Mouse (Mus musculus) left cerebral cortex, postnatal 14 days (tissue): ENCODE measurements around the gene Rgs6. TPM values are rescaled to one million over a fixed set of nuclear protein-coding genes. Genes with fewer than 3 reads are reported as not detected.

Experiments used
- DNase-seq, 2 experiments: peaks; one replicate each; pipeline ENCODE4 v3.0.0; 2021 to 2022; ENCODE audit warnings: low spot score in 2 of 2, mixed read lengths in 1 of 2
- intact Hi-C: fragments of 180-260 bp; cut with DNase I; formaldehyde crosslinking; loops from one replicate; pipeline ENCODE4 v1.15.1; 2025
- total RNA-seq, 2 experiments: library from RNA; stranded (reverse); gene quantifications; 2 replicates each; pipeline ENCODE4 v1.2.3; 2021

The Rgs6 gene
- total RNA-seq, 2 experiments from 2014 or later, result 83.3 to 119 TPM

- intact Hi-C loops, result no loop called here
- DNase-seq, result no peak
Measured at GRCm38 (mm10) chr12:83000033-83000570, 412.0 kb downstream of the Rgs6 start.

DNA sequence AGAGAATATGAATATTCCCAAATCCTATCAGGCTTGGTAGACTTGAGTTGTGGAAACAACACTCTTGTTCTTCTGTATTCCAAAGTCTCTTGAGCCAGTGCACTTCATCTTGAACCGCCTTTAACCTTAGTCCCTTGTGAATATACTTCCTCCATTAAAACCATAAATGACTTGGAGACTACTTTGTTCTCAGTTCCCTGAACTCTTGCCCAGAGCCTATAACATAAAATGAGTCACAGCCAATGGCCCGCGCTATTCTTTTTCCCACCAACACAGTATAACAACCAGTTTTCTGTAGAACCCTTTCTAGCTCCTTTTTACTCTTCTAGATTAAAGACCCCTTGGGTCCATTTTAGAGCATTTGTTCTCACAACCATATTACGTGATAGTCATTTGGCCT is 412.9 kb downstream of the Rgs6 start:
- DNase-seq, result no peak
- intact Hi-C loops, result no loop called here

- peak in 1 of 2 experiments; percentile 24 for DNase-seq
- intact Hi-C loops, result no loop called here
Measured at GRCm38 (mm10) chr12:83004014-83004682, 416.1 kb downstream of the Rgs6 start.

DNA sequence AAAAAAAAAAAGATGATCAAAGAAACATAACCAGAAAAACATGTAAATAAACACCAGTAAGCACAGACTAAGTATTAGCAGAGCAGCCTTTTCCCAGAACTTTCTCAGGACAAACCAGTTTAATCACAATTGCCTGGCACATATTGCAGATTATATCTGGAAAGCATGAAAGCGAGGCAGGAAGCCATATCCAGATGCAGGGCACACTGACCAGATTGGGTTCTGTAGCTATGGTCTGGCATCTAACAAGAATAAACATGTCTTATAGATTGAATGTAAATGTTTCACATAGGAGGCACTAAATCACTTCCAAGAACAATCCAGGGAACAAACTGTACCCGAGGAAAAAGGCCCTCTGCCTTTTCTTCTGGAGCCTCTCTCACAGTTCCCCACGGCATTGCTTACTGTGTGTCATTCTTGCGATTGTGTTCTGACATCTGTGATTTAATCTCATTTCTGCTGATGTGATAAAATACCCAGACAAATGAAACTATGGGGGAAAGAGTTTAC is 423.0 kb downstream of the Rgs6 start:
- intact Hi-C loops, result loop anchor here (10.0 kb wide), 1 partner anchor 396 kb away; no protein-coding TSS in a partner anchor
- DNase-seq, result no peak

DNA sequence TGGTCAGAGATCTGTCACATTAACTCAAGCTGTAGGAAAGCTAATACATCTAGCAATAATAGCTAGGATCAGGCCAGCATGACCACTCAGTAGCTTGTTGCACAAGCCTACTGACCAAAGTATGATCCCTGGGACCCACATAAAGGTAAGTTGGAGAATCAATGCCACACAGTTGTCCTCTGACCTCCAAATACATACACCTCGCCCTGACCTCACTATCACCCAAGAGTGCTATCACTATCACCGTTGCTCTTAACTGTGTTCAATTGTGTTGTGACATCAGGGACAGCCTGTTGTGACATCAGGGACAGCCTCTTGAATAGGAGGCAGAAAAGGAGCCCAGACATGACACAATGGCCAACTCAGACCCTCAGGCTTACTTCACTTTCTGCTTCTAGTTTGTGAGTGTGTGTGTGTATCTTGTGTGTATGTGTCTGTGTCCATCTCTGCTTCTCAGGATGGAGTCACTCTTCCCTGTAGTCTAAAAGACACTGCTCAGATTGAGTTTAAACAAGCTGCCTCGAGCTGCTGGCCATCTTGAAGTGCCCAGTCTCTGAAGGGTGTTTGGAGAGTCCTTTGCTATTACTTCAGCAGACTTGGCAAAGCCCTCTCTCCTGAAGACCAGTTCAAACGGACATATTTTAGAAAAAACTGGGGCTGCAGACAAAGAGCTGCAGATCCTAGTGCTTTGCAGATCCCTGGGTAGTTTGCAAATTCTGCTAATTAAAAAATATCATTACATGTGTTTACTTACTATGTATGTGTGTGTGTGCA is 426.0 kb downstream of the Rgs6 start:
- intact Hi-C loops, result loop anchor here (10.0 kb wide), 1 partner anchor 399 kb away; no protein-coding TSS in a partner anchor

GRCm38 (mm10) chr12:83014848-83015247 is 426.8 kb downstream of the Rgs6 start:
- no peak for DNase-seq

More for the DNA sequence above, 426.0 kb downstream of the Rgs6 start:
- no peak for DNase-seq

GRCm38 (mm10) chr12:83015366-83015765 is 427.3 kb downstream of the Rgs6 start:
- intact Hi-C loops, result loop anchor here (10.0 kb wide), 1 partner anchor 401 kb away; no protein-coding TSS in a partner anchor
- no peak for DNase-seq

More at GRCm38 (mm10) chr12:83014848-83015247, 426.8 kb downstream of the Rgs6 start:
- intact Hi-C loops, result loop anchor here (10.0 kb wide), 1 partner anchor 400 kb away; no protein-coding TSS in a partner anchor

GRCm38 (mm10) chr12:83016486-83016885 is 428.4 kb downstream of the Rgs6 start:
- intact Hi-C loops, result loop anchor here (2.0 to 10.0 kb wide), 2 partner anchors 402 to 520 kb away; no protein-coding TSS in a partner anchor
- no peak for DNase-seq

DNA sequence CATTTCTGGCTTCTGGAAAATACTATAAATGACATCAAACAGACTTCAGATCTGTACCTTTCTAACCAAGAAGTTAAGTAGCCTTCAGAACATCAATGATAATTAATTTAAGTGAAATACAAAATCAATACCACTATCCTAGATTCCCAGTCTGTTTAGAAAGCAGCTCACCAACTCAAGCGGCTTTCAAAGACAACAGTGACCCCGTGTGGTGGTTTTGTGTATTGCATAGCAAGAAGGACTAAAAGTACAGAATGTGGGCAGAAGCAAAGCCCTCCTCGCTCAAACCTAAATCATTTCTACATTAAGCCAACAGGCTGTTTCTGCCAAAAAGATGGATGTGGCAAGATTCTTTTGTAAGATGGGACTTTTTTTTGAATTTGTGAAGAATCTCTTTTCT is 429.9 kb downstream of the Rgs6 start:
- peak; percentile 91 to 97 for DNase-seq
- intact Hi-C loops, result loop anchor here (10.0 kb wide), 1 partner anchor 403 kb away; no protein-coding TSS in a partner anchor

DNA sequence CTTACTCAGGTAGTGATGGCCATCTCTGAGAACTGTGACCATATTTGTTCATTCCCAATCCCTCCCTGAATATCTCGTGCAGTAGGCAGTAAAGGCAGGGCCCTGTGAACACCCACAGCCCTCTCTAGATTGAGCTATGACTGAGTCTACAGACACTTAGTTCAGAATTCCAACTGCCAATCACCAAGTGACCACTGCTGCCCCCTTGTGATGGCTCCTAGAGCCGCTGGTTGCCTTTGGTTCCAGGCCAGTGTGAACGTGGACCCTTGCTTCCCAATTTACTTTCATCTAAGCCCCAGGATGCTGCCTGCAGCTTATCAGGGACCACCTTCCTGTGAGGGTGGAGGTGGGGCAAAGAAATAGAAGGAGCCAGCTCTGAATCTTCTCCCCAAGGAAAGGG is 438.9 kb downstream of the Rgs6 start:
- intact Hi-C loops, result no loop called here
- DNase-seq, result no peak

GRCm38 (mm10) chr12:83033171-83033835 is 445.2 kb downstream of the Rgs6 start:
- DNase-seq, result no peak
- intact Hi-C loops, result no loop called here

- intact Hi-C loops, result no loop called here
Measured at GRCm38 (mm10) chr12:83034859-83035569, 446.9 kb downstream of the Rgs6 start.

DNA sequence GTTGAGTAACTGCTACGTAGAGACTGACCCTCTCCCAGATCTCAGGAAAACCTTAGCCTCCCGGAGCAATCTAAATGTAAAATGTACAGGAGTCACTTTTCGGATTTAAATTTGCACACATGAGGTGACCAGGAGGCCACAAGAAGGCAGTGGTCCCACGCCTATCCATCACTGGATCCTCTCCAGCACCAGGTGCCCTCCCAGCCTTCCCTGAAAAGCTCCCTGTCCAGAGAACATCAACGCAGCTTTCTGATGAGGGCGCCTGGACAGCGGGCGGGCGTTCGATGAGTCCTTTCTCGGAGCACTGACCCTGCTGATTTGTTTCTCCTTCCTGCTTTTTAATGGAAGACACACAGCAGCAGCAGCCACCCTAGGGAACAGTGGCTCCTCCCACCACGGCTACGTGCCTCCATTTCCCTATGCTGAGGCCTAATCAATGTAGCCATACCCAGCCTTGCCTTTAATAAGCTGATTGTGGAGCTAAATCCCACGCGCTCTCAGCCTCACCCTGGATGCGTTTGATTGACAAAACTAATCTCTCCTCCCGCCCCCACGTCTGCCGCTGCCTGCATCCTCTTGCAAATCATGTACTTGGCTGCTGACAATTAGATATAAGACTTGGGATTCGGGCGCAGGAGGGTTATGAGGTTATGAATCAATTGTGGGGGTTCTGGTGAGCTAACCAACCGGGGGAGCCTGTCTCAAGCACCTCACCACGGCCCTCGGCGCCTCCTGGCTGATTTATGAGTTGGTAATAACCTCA is 449.9 kb downstream of the Rgs6 start:
- intact Hi-C loops, result no loop called here
- DNase-seq, result peak; percentile 71 to 73

More at GRCm38 (mm10) chr12:83034859-83035569, 446.9 kb downstream of the Rgs6 start:
- no peak for DNase-seq

- intact Hi-C loops, result no loop called here
- no peak for DNase-seq
Measured at GRCm38 (mm10) chr12:83038779-83039178, 450.7 kb downstream of the Rgs6 start.

- DNase-seq, result peak; percentile 35 to 56
- intact Hi-C loops, result no loop called here
Measured at GRCm38 (mm10) chr12:83039859-83040258, 451.8 kb downstream of the Rgs6 start.

DNA sequence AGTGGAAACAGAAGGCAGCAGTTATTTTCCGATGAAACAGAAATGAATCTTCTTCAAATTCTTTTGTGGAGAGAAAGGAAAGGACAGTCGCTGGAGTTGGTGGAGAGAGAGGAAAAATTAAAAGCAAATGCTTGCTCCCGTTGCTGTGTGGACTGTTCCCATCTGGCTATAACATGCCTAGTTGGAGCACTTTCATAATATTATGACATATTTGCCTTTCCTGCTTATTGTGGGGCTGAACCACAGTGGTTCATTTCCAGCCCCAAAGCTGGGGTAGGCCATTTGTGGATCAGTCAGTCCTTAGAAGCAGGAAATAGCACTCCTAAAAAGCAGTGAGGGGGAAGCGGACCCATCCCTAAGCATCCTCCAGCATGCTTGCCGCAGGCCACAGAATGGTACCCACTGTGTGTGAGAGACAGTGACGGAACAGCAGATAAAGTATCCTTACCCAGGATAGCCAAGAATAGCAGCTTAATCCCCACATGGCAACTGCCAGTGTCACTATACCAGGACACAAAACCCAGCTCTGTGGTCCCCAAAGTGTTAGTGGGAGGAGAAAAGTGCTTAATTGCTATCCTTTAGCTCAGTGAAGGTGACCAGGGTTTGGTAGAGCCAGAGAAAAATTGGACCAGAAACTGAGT is 456.0 kb downstream of the Rgs6 start:
- DNase-seq, result no peak
- intact Hi-C loops, result no loop called here

DNA sequence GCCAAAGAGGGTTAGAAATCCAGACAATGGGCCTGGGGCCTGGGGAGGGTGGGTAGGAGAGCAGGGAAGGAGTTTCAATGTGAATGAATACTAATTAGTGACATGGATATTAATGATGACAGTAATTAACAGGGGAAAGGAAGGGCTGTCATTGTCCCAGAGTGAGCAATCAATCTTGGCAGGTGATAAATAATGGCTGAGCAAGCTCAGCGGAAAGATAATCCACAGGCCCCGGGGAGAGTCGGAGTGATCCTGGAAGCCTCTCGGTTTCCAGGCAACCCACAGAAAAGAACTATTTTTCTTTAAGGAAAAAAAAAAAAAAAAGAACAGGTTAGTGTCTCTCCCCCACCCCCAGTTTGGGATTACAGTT is 456.5 kb downstream of the Rgs6 start:
- DNase-seq, result no peak

More for the DNA sequence above, 456.5 kb downstream of the Rgs6 start:
- intact Hi-C loops, result no loop called here
